Mouse (Mus musculus): ENCODE data around the gene Cbx1. TPM values are rescaled to one million over a fixed set of nuclear protein-coding genes. Genes with fewer than 3 reads are reported as not detected.
"Not testable (repeated sequence)": the region's sequence is repeated elsewhere in the genome, so short reads cannot be mapped to it uniquely, and the experiment has no call there.

Cbx1 gene
- polyA plus RNA-seq, 2 experiments, result 23.5 to 25.0 TPM

GRCm38 (mm10) chr11:96805606-96806005 is 16.7 kb downstream of the Cbx1 start:
- Histone ChIP-seq H3K9me3 (ENCODE audit: control insufficient read depth, low read length) (no peaks in the 10 kb centered on the region), H3K36me3 (replicated peaks; ENCODE audit: control insufficient read depth, insufficient read depth, low read depth) (peaks cover 84% of the 10 kb centered on the region), H3K9ac (replicated peaks) (no peak overlapping the region), H3K27me3 (ENCODE audit: control insufficient read depth, insufficient read depth, low read length) (no peaks in the 10 kb centered on the region), H3K4me2 (ENCODE audit: low read depth) (no peak overlapping the region), H3K4me1 (replicated peaks; ENCODE audit: control insufficient read depth in 2 of 2, insufficient read depth in 2 of 2, low read length in 1 of 2) (no peaks in the 10 kb centered on the region), H3K27ac (no peak overlapping the region), H3K4me3 (ENCODE audit: insufficient read depth in 1 of 2, low read depth in 2 of 2, low read length in 2 of 2) (no peak overlapping the region)
- DNase-seq (ENCODE audit: low read depth in 3 of 3, low spot score in 3 of 3), result no peak
- 66% methylated on average over 5 of the region's 5 CpGs for WGBS (ENCODE audit: insufficient replicate concordance)
- no peak for ATAC-seq (ENCODE audit: insufficient read depth)
- TF ChIP-seq EP300 (IDR thresholded peaks at IDR 0.05; ENCODE audit: low read depth), result no peak
- TF ChIP-seq CTCF (IDR thresholded peaks at IDR 0.05; ENCODE audit: low read depth), result no peak

GRCm38 (mm10) chr11:96808066-96808465 is 19.1 kb downstream of the Cbx1 start:
- Histone ChIP-seq H3K4me1 (replicated peaks; ENCODE audit: control insufficient read depth in 2 of 2, insufficient read depth in 2 of 2, low read length in 1 of 2) (no peaks in the 10 kb centered on the region), H3K4me3 (ENCODE audit: insufficient read depth in 1 of 2, low read depth in 2 of 2, low read length in 2 of 2) (no peak overlapping the region), H3K27ac (no peak overlapping the region), H3K4me2 (ENCODE audit: low read depth) (no peak overlapping the region), H3K9me3 (ENCODE audit: control insufficient read depth, low read length) (no peaks in the 10 kb centered on the region), H3K36me3 (replicated peaks; ENCODE audit: control insufficient read depth, insufficient read depth, low read depth) (peaks cover 60% of the 10 kb centered on the region), H3K9ac (replicated peaks) (no peak overlapping the region), H3K27me3 (ENCODE audit: control insufficient read depth, insufficient read depth, low read length) (no peaks in the 10 kb centered on the region)
- DNase-seq (ENCODE audit: low read depth in 3 of 3, low spot score in 3 of 3) (no peak), ATAC-seq (ENCODE audit: insufficient read depth) (no peak)
- TF ChIP-seq EP300 (IDR thresholded peaks at IDR 0.05; ENCODE audit: low read depth) (no peak), CTCF (IDR thresholded peaks at IDR 0.05; ENCODE audit: low read depth) (peak; percentile 39; the same call in 1 of the 2 replicates)
- 41% methylated on average over 1 of the region's 1 CpGs for WGBS (ENCODE audit: insufficient replicate concordance)

DNA sequence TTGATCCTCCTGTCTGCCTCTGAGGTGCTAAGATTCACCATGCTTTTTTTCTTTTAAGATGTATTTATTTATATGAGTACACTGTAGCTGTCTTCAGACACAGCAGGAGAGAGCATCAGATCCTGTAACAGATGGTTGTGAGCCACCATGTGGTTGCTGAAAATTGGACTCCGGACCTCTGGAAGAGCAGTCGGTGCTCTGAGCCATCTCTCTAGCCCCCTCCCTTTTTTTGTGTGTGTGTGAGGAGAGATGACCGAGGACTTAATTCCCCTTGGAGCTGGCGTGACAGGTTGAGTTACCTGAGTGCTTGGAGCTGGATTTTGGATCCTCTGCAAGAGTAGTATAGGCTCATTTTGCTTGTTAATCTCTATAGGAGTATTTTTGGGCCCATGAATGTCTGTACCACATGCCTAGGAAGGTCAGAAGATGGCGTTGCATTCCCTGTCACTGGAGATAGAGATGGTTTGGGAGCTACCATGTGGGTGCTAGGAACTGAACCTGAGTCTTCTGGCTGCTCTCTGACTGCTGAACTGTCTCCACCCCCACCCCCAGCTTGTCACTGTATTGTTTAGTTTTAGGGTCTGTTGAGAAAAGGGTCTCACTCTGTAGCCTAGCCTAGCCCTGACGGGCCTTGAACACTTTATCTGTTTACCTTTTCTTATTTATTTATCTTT is 20.8 kb downstream of the Cbx1 start:
- ATAC-seq (ENCODE audit: insufficient read depth), result no peak
- no peak for DNase-seq (ENCODE audit: low read depth in 3 of 3, low spot score in 3 of 3)

GRCm38 (mm10) chr11:96811188-96811587 is 22.3 kb downstream of the Cbx1 start:
- not testable (repeated sequence) for H3K4me3 ChIP-seq (ENCODE audit: insufficient read depth in 1 of 2, low read depth in 2 of 2, low read length in 2 of 2); H3K27ac ChIP-seq; ATAC-seq (ENCODE audit: insufficient read depth); H3K9me3 ChIP-seq (ENCODE audit: control insufficient read depth, low read length); H3K4me2 ChIP-seq (ENCODE audit: low read depth); H3K27me3 ChIP-seq (ENCODE audit: control insufficient read depth, insufficient read depth, low read length); H3K9ac ChIP-seq (replicated peaks); DNase-seq (ENCODE audit: low read depth in 3 of 3, low spot score in 3 of 3); H3K4me1 ChIP-seq (replicated peaks; ENCODE audit: control insufficient read depth in 2 of 2, insufficient read depth in 2 of 2, low read length in 1 of 2)
- 72% methylated on average over 1 of the region's 1 CpGs for WGBS (ENCODE audit: insufficient replicate concordance)
- H3K36me3 ChIP-seq (replicated peaks; ENCODE audit: control insufficient read depth, insufficient read depth, low read depth), result peaks cover 34% of the 10 kb centered on the region

More for the DNA sequence above, 20.8 kb downstream of the Cbx1 start:
- no peak overlapping the region for H3K27ac ChIP-seq
- H3K36me3 ChIP-seq (replicated peaks; ENCODE audit: control insufficient read depth, insufficient read depth, low read depth), result peaks cover 43% of the 10 kb centered on the region
- no peak overlapping the region for H3K4me2 ChIP-seq (ENCODE audit: low read depth)
- no peaks in the 10 kb centered on the region for H3K4me1 ChIP-seq (replicated peaks; ENCODE audit: control insufficient read depth in 2 of 2, insufficient read depth in 2 of 2, low read length in 1 of 2)
- 78% methylated on average over 6 of the region's 6 CpGs for WGBS (ENCODE audit: insufficient replicate concordance)
- H3K27me3 ChIP-seq (ENCODE audit: control insufficient read depth, insufficient read depth, low read length), result no peaks in the 10 kb centered on the region
- H3K9ac ChIP-seq (replicated peaks), result no peak overlapping the region
- TF ChIP-seq CTCF (IDR thresholded peaks at IDR 0.05; ENCODE audit: low read depth) (no peak), EP300 (IDR thresholded peaks at IDR 0.05; ENCODE audit: low read depth) (no peak)
- H3K4me3 ChIP-seq (ENCODE audit: insufficient read depth in 1 of 2, low read depth in 2 of 2, low read length in 2 of 2), result no peak overlapping the region
- H3K9me3 ChIP-seq (ENCODE audit: control insufficient read depth, low read length), result no peaks in the 10 kb centered on the region

DNA sequence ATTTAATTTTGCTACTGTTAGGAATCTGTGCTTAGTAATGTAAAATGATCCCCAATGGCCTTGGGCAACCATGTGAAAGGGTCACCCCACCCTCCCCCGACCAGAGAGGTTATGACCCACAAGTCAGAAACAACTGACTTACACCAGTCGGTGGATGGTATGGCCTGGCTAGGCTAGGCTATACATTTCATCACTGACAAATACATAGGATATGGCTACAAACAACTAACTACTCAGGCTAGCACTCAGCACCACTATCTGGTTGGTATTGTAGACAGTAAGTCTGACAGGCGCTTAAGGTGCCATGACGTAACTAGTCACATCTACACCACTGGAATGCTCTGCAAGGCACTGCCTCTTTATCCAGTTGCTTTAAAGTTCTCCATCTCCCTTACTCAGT is 24.5 kb downstream of the Cbx1 start:
- Histone ChIP-seq H3K4me1 (replicated peaks; ENCODE audit: control insufficient read depth in 2 of 2, insufficient read depth in 2 of 2, low read length in 1 of 2) (no peaks in the 10 kb centered on the region), H3K4me3 (ENCODE audit: insufficient read depth in 1 of 2, low read depth in 2 of 2, low read length in 2 of 2) (no peak overlapping the region), H3K9ac (replicated peaks) (no peak overlapping the region), H3K27me3 (ENCODE audit: control insufficient read depth, insufficient read depth, low read length) (no peaks in the 10 kb centered on the region), H3K9me3 (ENCODE audit: control insufficient read depth, low read length) (no peaks in the 10 kb centered on the region), H3K4me2 (ENCODE audit: low read depth) (no peak overlapping the region), H3K36me3 (replicated peaks; ENCODE audit: control insufficient read depth, insufficient read depth, low read depth) (peaks cover 29% of the 10 kb centered on the region), H3K27ac (no peak overlapping the region)
- 82% methylated on average over 4 of the region's 4 CpGs for WGBS (ENCODE audit: insufficient replicate concordance)
- DNase-seq (ENCODE audit: low read depth in 3 of 3, low spot score in 3 of 3), result no peak
- TF ChIP-seq EP300 (IDR thresholded peaks at IDR 0.05; ENCODE audit: low read depth), result no peak
- no peak for TF ChIP-seq CTCF (IDR thresholded peaks at IDR 0.05; ENCODE audit: low read depth)
- ATAC-seq (ENCODE audit: insufficient read depth), result no peak

All from liver, embryonic 14.5 days (tissue).